Mouse (Mus musculus) thymus, adult 2 months (tissue): ENCODE data around the gene Kat6b.

ENCODE experiments used
- CTCF ChIP-seq: fragments of 200-500 bp; IDR thresholded peaks from 2 replicates; pipeline ENCODE4 v1.5.1; 2012; ENCODE audit warnings: mild to moderate bottlenecking, control low read depth, low read length, moderate library complexity, borderline replicate concordance; ENCODE audit not compliant: control insufficient read depth, poor library complexity, insufficient read depth; ENCODE audit errors: extremely low read depth
- POLR2A ChIP-seq: fragments of 200-500 bp; IDR thresholded peaks from 2 replicates; pipeline ENCODE4 v1.6.1; 2012; ENCODE audit warnings: mild to moderate bottlenecking, low read length, control low read depth, moderate library complexity; ENCODE audit not compliant: control insufficient read depth, poor library complexity, insufficient read depth; ENCODE audit errors: extremely low read depth

- TF ChIP-seq CTCF (no peak), POLR2A (no peak)
Measured at GRCm38 (mm10) chr14:21458696-21459095, 22.5 kb upstream of the Kat6b start.
